Mouse (Mus musculus): ENCODE results near the gene Taf5l. TPM values are rescaled to one million over a fixed set of nuclear protein-coding genes. Genes with fewer than 3 reads are reported as not detected.
"Not testable (repeated sequence)": the region's sequence is repeated elsewhere in the genome, so short reads cannot be mapped to it uniquely, and the experiment has no call there.

Gene Taf5l
- polyA plus RNA-seq, 1 experiment = 27.3 TPM

DNA sequence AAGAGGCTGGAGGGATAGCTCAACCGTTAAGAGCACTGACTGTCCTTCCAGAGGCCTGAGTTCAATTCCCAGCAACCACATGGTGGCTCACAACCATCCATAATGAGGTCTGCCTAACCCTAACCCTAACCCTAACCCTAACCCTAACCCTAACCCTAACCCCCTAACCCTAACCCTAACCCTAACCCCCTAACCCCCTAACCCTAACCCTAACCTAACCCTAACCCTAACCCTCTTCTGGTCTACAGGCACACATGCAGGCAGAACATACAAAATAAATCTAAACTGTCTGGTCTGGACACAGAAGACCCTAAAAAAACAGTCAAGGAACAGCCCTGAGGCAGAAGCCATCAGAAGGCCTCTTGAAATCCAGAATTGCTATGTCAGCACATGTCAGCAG is 59.8 kb downstream of the Taf5l start:
- H3K27me3 ChIP-seq (ENCODE audit: control insufficient read depth, insufficient read depth, low read length) = no peaks in the 10 kb centered on the region
- no peaks in the 10 kb centered on the region for H3K4me1 ChIP-seq (ENCODE audit: control insufficient read depth, insufficient read depth, insufficient read length)
- peaks cover 7% of the 10 kb centered on the region for H3K36me3 ChIP-seq (ENCODE audit: control insufficient read depth, insufficient read depth, low read length)
- H3K4me3 ChIP-seq (ENCODE audit: extremely low read depth, insufficient read depth, insufficient read length) = no peak overlapping the region
- DNase-seq (ENCODE audit: low read depth in 1 of 2, low spot score in 2 of 2) = no peak
- TF ChIP-seq CTCF (IDR thresholded peaks at IDR 0.05; ENCODE audit: extremely low read depth, insufficient read depth, insufficient read length, insufficient replicate concordance) (no peak), POLR2A (IDR thresholded peaks at IDR 0.05; ENCODE audit: low read depth, low read length) (no peak)
- H3K27ac ChIP-seq (ENCODE audit: insufficient read depth, low read length) = no peak overlapping the region
- WGBS = 83% methylated on average over 1 of the region's 1 CpGs

DNA sequence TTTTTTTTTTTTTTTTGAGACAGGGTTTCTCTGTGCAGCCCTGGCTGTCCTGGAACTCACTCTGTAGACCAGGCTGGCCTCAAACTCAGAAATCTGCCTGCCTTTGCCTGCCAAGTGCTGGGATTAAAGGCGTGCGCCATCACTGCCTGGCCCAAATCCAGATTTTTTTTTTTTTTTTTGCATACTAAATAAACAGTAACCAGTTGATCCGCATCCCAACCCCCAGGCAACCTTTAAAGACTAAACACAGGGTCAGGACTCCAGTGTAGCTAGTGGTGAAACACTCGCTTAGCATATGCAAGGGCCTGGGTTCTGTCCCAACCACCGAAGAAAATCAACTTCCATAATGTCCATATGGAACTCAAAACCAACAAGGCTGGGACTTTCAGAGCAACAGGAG is 60.6 kb downstream of the Taf5l start:
- H3K36me3 ChIP-seq (ENCODE audit: control insufficient read depth, insufficient read depth, low read length); DNase-seq (ENCODE audit: low read depth in 1 of 2, low spot score in 2 of 2); H3K27ac ChIP-seq (ENCODE audit: insufficient read depth, low read length); H3K4me1 ChIP-seq (ENCODE audit: control insufficient read depth, insufficient read depth, insufficient read length); H3K4me3 ChIP-seq (ENCODE audit: extremely low read depth, insufficient read depth, insufficient read length); H3K27me3 ChIP-seq (ENCODE audit: control insufficient read depth, insufficient read depth, low read length): not testable (repeated sequence)
- 93% methylated on average over 5 of the region's 5 CpGs for WGBS

DNA sequence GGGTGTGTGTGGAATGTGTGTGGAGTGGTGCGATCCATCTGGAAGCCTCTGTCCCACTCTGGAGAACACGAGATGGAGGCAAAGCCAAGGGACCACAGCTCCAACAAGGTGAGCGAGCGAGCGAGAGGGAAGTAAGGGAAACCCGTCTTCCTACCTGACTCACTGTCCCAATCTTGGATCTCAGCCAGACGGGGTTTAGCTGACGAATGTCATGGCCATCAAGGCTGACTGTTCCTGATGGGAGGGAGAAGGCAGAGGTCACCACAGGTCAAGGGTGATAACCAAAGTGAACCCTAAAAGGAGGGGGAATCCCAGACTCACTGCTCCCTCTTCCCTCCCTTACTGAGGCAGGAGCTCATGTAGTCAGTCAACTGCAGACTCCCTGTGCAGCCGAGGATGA is 61.1 kb downstream of the Taf5l start:
- WGBS = 91% methylated on average over 9 of the region's 9 CpGs

DNA sequence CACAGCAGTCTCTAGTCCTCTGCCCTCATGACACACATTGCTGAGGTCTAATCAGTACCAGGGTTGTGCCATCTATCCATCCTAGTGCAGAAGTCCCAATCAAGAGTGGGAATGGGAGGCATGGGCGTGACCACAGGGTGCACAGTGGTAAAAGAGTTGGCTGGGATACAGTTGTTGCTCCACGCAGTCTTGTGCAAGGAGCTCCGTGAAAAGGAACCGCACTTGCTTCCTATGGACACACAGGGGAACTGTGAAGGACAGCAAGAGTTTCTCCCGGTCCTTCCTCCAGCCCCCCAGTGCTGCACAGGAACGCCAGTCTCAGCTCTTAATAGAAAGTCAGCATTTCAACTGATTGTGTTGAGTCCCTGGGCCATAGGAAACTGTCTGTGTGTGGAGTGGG is 61.7 kb downstream of the Taf5l start:
- Histone ChIP-seq H3K27ac (ENCODE audit: insufficient read depth, low read length) (no peak overlapping the region), H3K27me3 (ENCODE audit: control insufficient read depth, insufficient read depth, low read length) (no peaks in the 10 kb centered on the region), H3K4me3 (ENCODE audit: extremely low read depth, insufficient read depth, insufficient read length) (no peak overlapping the region), H3K36me3 (ENCODE audit: control insufficient read depth, insufficient read depth, low read length) (peaks cover 6% of the 10 kb centered on the region), H3K4me1 (ENCODE audit: control insufficient read depth, insufficient read depth, insufficient read length) (no peaks in the 10 kb centered on the region; the same call in 1 of the 2 replicates)
- WGBS = 93% methylated on average over 6 of the region's 6 CpGs
- TF ChIP-seq CTCF (IDR thresholded peaks at IDR 0.05; ENCODE audit: extremely low read depth, insufficient read depth, insufficient read length, insufficient replicate concordance) (no peak), POLR2A (IDR thresholded peaks at IDR 0.05; ENCODE audit: low read depth, low read length) (no peak)
- no peak for DNase-seq (ENCODE audit: low read depth in 1 of 2, low spot score in 2 of 2)

More for the DNA sequence above, 61.1 kb downstream of the Taf5l start:
- Histone ChIP-seq H3K27me3 (ENCODE audit: control insufficient read depth, insufficient read depth, low read length) (no peaks in the 10 kb centered on the region), H3K36me3 (ENCODE audit: control insufficient read depth, insufficient read depth, low read length) (peaks cover 7% of the 10 kb centered on the region), H3K4me3 (ENCODE audit: extremely low read depth, insufficient read depth, insufficient read length) (no peak overlapping the region), H3K27ac (ENCODE audit: insufficient read depth, low read length) (no peak overlapping the region), H3K4me1 (ENCODE audit: control insufficient read depth, insufficient read depth, insufficient read length) (no peaks in the 10 kb centered on the region)
- TF ChIP-seq CTCF (IDR thresholded peaks at IDR 0.05; ENCODE audit: extremely low read depth, insufficient read depth, insufficient read length, insufficient replicate concordance) (no peak), POLR2A (IDR thresholded peaks at IDR 0.05; ENCODE audit: low read depth, low read length) (no peak)
- DNase-seq (ENCODE audit: low read depth in 1 of 2, low spot score in 2 of 2) = no peak

DNA sequence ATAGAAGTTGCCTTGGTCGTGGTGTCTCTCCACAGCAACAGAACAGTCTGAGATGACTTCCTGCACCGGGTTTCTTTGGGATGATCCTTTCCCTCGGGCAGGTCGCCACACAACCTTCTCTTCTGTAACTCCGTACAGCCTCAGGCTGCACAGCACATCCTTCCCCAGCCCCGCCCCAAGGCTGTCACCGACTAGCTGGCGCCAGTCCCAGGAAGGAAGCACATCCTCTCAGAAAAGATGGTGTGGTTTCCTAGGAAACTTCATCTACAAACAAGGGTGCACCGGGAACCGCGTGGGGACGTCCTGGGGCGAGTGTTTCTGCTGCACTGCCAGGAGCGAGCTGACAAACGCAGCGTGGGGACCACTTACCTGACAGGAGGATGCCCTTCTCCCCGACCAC is 63.1 kb downstream of the Taf5l start:
- DNase-seq (ENCODE audit: low read depth in 1 of 2, low spot score in 2 of 2) = no peak
- no peak overlapping the region for H3K4me3 ChIP-seq (ENCODE audit: extremely low read depth, insufficient read depth, insufficient read length)
- WGBS = 88% methylated on average over 17 of the region's 17 CpGs
- no peaks in the 10 kb centered on the region for H3K27me3 ChIP-seq (ENCODE audit: control insufficient read depth, insufficient read depth, low read length)
- H3K36me3 ChIP-seq (ENCODE audit: control insufficient read depth, insufficient read depth, low read length) = peaks cover 3% of the 10 kb centered on the region
- H3K4me1 ChIP-seq (ENCODE audit: control insufficient read depth, insufficient read depth, insufficient read length) = peaks cover 1% of the 10 kb centered on the region; the same call in 1 of the 2 replicates
- H3K27ac ChIP-seq (ENCODE audit: insufficient read depth, low read length) = no peak overlapping the region
- TF ChIP-seq POLR2A (IDR thresholded peaks at IDR 0.05; ENCODE audit: low read depth, low read length) (no peak), CTCF (IDR thresholded peaks at IDR 0.05; ENCODE audit: extremely low read depth, insufficient read depth, insufficient read length, insufficient replicate concordance) (no peak)

DNA sequence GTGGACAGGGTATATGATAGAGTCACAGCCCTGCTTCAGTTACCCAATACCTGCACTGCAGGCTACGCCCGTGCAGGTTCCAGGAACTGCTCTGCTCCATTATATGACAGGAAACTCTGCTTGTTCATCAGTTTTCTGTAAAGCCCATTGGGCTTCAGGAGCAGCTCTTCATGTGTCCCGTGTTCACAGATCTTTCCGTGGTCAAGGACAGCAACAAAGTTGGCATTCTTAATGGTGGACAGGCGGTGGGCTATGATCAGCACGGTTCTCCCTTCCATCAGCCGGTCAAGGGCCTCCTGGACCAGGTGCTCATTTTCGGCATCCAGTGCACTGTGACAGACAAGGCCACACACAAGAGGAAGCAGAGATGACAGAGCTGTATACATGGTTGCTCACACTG is 67.0 kb downstream of the Taf5l start:
- Histone ChIP-seq H3K27ac (ENCODE audit: insufficient read depth, low read length) (peak overlapping the region; percentile 78), H3K4me3 (ENCODE audit: extremely low read depth, insufficient read depth, insufficient read length) (no peak overlapping the region), H3K36me3 (ENCODE audit: control insufficient read depth, insufficient read depth, low read length) (peaks cover 2% of the 10 kb centered on the region), H3K27me3 (ENCODE audit: control insufficient read depth, insufficient read depth, low read length) (no peaks in the 10 kb centered on the region), H3K4me1 (ENCODE audit: control insufficient read depth, insufficient read depth, insufficient read length) (peaks cover 5% of the 10 kb centered on the region; the same call in 1 of the 2 replicates)
- peak in 1 of 2 experiments; percentile 27 for DNase-seq (ENCODE audit: low read depth in 1 of 2, low spot score in 2 of 2)
- WGBS = 78% methylated on average over 8 of the region's 8 CpGs
- no peak for TF ChIP-seq POLR2A (IDR thresholded peaks at IDR 0.05; ENCODE audit: low read depth, low read length)
- no peak for TF ChIP-seq CTCF (IDR thresholded peaks at IDR 0.05; ENCODE audit: extremely low read depth, insufficient read depth, insufficient read length, insufficient replicate concordance)

DNA sequence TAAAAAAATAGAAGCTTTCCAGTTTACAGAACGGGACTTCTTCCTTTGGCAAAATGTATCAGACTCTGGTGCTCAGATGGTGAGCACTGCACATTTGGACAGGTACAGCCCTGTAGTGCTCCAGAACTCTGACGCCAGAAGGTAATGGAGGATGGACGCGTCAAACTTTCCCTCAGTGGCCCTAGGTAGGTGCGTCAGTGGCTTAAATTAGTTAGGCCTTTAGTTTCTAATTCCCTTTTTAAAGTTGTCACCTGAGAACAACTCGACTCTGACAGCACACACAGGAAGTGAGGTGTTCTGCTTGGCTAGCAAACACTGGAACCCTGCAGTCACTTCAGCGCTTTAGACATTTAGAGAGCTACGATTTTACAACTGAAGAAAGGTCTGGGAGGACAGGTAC is 67.5 kb downstream of the Taf5l start:
- 69% methylated on average over 8 of the region's 8 CpGs for WGBS
- Histone ChIP-seq H3K4me1 (ENCODE audit: control insufficient read depth, insufficient read depth, insufficient read length) (peaks cover 5% of the 10 kb centered on the region; the same call in 1 of the 2 replicates), H3K27me3 (ENCODE audit: control insufficient read depth, insufficient read depth, low read length) (no peaks in the 10 kb centered on the region), H3K27ac (ENCODE audit: insufficient read depth, low read length) (peak overlapping the region; percentile 78), H3K36me3 (ENCODE audit: control insufficient read depth, insufficient read depth, low read length) (peaks cover 2% of the 10 kb centered on the region), H3K4me3 (ENCODE audit: extremely low read depth, insufficient read depth, insufficient read length) (no peak overlapping the region)
- DNase-seq (ENCODE audit: low read depth in 1 of 2, low spot score in 2 of 2) = peak; percentile 54 to 82
- TF ChIP-seq CTCF (IDR thresholded peaks at IDR 0.05; ENCODE audit: extremely low read depth, insufficient read depth, insufficient read length, insufficient replicate concordance) (no peak), POLR2A (IDR thresholded peaks at IDR 0.05; ENCODE audit: low read depth, low read length) (no peak)

Measured in spleen, adult 2 months (tissue).